Mouse (Mus musculus) cerebellum, adult 9-10 months (tissue): ENCODE results near the gene 4930539E08Rik.

ENCODE experiments used
- DNase-seq: peaks from one replicate; pipeline ENCODE4 v3.0.0; 2022

Gene 4930539E08Rik

DNA sequence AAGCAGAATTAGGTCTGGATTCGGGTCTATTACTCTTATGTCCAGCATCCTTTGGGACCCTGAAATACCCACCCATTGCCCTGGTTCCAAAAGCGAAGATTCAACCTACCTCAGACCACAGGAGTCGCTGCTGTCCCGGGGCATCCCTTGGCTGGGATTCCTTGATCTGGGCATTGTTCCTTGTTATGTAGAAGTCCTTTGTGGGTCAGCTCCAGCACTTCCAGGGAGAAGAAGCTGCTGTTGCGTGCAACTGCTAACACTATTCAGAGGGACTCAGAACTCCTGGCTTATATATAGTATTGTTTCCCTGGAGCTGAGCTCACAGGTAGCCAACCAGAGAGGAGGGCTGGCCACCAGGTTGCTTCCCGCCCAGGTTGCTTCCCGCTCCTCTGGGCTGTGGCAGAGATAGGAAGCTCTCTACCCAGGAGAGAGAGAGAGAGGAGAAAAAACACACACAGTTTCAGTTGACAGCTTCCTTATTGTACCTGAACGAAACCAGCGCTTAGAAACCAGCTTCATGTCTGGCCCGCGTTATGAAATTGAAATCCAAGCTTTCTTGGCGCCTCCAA lies at the start of gene 4930539E08Rik:
Gene 4930539E08Rik (minus strand): TSS at position 265 of the 569 bp plus-strand sequence.
- DNase-seq, result no peak

DNA sequence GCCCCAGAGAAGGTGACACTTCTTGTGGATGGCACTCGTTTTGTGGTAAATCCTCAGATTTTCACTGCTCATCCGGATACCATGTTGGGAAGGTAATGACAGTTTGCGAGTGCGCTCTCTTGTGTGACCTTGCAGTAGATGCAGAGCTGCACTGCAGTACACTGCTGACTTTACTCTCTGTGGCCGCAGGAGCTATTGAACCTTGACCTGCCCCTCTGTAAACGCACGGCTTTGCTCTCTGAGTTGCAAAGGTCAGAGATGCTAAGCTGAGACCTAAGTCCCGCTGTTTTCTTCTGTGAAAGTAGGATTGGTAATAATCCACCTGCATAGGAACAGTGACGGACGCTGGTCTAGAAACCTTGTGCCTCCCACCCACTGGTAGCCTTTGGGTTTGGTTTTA lies 46.5 kb upstream of the 4930539E08Rik start:
- DNase-seq, result no peak

DNA sequence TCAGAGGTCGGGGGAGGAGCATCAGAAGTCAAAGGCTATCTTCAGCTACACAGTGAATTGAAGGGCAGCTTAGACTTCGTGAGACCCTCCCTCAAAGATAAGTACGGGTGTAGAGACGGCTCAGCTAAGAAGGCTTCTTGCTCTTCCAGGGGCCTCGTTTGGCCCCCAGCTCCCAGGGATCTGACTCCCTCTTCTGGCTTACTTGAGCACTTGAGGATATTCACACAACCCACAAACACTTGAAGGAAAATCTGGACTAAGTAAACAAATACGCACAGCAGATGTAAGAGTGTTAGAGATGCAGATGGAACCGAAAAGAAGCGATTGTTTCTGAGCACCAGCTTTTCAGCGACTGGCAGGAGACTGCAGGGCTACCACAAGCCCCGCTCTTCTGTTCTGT lies 45.5 kb upstream of the 4930539E08Rik start:
- no peak for DNase-seq

DNA sequence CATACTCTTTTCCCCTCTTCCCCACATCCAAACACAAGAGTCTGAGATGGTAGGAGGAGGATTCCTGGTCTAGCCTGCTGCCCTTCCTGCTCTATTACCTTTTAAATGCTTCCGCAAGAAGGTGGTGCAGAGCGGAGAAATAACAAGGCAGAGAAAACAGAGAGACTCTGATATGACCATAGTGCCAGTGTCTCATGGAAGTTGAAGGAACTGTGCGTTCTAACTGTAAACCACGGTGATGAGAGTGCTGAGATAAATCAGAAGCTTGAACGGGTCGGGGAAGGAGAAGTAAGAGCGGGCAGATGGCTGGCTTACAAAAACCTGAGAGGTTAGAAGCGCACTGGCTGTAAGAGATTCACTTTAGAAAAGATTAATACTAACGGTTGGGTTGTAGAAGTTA lies 39.3 kb upstream of the 4930539E08Rik start:
- DNase-seq, result no peak

DNA sequence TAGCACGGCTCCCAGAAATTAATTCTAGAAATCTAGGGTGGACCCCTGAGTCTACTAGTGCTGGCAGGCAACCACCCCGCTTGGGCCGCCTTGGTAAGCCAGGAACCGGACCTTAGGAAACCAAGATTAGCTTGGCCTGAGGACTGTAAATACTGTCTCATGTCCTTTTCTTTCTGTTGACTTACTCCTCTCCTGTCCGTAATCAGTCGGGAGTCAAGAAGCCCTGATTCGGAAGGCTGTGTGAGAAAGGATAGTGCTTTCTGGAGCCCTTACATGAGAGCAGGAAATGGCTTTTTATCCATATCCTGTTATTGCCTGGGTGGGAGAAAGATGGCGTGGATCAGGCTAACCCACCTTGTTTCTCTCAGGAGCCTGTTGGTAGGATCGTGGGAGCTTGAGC lies 38.1 kb upstream of the 4930539E08Rik start:
- no peak for DNase-seq

DNA sequence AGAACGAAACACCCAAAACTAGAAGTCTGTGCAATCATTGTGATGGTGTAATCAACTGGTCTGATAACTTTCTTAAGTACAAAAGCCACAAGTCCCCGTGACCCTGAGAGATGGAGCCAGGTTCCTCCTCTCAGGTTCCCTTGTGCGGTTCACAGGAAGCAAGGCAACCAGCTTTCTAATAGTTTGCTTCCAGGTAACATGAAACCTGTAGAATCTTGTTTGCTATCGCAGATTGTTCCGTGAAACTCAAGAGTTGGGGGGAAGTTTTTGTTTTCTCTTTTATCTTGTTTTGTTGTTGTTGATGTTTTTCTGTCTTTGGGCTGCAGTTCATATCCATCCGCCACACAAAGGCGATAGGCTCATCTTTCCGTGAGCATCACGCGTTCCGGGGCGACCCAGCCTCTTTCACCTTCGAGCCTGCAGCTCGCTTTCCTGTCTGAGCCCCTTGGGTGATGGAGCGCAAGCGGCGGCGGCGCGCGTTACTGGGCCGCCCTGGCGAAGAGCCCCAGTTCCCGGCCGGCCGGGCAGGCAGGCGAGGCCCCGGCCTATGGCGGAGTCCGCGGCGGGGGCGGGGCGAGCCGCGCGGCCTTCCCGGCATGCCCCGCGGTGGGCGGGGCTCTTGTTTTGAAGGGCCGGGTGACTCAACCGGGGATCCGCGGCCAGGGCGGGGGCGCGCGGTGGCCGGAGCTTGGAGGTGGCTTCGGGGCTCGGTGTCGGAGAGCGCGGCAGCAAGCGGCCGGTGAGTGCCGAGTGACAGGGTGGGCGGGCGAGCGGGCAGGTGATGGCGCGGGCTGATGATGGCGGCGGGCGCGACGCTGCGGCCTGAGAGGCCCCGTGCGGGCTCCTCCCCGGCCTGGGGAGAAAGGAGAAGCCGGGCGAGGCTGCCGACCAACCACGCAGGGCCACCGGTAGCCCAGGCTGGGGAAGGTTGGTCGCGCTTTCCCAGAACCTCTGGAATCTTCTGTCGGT lies 37.0 kb upstream of the 4930539E08Rik start, which contains the start of gene Kctd20:
Gene Kctd20 (plus strand): TSS at position 120 of the 969 bp plus-strand sequence.
- DNase-seq, result peak; percentile 95

DNA sequence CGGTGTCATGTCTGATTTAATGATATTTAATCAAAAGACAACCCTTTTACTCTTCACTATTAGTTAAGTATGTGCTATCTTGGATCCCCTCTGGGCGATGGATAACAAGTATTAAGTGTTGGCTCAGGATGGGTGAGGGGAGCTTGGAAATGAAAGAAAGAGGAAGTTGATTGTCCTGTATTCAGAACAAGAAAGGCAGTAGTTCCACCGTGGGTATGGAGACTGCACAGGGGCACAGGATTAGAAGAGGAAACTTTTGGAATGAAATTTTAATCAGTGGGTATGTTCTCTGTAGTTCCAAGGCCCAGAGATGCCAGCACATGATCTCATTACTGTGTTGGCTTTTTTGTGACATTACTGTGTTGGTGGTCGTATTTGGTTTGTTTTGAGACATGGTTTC lies 35.6 kb upstream of the 4930539E08Rik start:
- DNase-seq, result no peak

DNA sequence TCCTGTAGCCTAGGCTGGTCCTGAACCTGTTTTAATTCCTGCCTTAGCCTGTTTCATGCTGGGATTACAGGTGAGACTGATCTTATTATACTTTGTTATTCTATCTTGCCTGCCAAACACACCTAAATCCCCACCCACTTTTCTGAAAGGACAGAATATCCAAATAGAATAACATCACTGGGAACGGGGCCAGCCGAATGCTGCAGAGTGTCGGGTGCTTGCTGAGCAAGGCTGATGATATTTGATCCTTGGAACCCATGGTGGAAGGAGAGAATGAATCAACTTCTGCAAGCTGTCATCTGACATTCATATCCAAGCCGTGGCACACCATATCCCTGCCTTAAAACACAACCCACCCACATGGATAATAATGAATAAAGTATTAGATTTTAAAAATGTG lies 33.5 kb upstream of the 4930539E08Rik start:
- DNase-seq, result no peak

DNA sequence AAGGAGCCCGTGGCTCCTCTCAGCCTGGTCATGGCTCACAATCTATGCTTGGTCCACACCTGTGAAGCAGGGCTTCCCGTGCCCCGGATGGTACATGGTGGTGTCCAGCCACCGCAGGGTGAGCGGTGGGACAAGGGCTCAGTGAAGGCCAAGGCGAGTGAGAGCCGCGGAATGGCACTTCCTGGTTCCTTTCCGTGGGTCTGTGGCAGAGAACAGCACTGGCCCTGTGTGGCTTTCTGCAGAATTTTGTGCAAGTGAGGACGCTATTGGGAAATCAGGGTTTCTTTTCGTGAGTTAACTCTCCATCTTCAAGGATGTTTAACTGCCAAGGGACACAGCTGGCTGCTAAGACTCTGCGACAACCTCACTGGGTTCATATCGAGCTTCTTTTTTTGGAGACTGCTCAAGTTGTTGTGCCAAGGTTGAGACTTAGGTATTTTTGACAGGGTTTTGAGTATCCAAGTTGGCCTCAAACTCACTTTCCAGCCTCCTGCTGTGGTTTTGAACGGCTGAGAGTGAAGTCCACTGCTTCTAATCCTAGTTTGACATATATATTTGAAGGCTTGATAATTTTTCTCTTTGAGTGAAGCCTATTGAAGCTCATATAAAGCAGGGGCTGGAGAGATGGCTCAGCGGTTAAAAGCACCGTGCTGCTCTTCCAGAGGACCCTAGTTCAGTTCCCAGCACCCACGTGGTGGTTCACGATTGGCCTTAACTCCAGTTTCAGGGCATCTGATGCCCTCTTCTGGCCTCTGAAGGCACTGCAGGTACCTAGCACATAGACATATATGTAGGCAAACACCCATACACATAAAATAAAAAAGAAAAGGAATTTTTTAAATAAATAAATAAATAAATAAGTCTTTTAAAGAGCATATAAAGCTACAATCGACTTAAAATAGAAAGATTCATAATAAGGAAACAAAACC lies 32.2 kb upstream of the 4930539E08Rik start:
- no peak for DNase-seq

DNA sequence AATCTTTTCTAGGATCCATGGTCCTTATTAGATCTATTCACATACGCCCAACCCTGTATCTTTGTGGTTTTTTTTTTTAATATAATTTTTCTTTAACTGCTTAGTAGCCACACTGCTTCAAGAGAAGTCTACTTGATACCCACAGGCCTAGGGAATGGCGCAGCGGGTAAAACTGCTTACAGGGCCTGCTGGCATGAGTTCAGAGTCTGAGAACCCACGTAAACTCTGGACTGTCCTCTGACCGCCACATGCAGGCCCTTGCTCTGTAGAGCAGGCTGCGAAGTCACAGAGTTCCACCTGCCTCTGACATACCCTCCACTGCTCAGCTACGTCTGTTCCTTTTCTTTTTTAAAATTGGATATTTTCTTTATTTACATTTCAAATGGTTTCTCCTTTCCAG lies 29.4 kb upstream of the 4930539E08Rik start:
- no peak for DNase-seq

DNA sequence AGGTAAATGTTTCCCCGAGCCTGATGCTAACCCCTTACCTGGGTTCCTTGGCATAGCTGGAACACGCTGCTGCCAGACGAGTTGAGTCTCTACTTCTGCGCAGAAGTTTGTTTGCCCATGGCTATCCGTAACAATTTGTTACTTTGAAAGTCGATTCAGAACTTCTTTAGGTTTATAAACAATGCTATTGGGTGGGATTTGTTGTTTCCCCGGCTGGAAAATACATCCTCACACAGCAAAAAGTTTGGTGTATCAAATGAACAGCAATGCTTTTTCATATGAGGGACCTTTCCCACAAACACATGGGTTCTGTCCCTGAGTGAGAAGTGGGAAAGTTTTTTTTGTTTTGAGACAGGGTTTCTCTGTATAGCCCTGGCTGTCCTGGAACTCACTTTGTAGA lies 28.6 kb upstream of the 4930539E08Rik start, which contains the start of gene Pxt1:
Gene Pxt1 (minus strand): TSS at position 101 of the 400 bp plus-strand sequence.
- no peak for DNase-seq

DNA sequence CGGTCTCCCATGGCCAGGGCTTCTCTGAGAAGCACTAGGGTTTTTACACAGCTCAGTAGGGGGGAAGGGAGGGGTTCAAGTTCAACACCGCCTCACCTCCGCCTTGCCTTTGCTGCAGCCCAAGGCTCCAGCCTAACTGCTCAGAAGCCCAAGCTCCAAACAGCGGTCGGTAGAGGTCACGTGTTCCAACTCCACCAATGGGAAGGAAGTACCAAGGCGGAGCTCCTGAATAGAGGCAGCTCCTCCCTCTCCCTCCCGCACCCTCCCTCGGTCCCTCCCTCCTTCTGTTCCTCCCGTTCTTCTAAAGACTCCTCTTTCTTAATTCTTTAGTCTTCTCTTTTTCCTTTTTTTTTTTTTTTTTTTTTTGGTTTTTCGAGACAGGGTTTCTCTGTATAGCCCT lies 27.0 kb upstream of the 4930539E08Rik start:
- DNase-seq, result no peak

DNA sequence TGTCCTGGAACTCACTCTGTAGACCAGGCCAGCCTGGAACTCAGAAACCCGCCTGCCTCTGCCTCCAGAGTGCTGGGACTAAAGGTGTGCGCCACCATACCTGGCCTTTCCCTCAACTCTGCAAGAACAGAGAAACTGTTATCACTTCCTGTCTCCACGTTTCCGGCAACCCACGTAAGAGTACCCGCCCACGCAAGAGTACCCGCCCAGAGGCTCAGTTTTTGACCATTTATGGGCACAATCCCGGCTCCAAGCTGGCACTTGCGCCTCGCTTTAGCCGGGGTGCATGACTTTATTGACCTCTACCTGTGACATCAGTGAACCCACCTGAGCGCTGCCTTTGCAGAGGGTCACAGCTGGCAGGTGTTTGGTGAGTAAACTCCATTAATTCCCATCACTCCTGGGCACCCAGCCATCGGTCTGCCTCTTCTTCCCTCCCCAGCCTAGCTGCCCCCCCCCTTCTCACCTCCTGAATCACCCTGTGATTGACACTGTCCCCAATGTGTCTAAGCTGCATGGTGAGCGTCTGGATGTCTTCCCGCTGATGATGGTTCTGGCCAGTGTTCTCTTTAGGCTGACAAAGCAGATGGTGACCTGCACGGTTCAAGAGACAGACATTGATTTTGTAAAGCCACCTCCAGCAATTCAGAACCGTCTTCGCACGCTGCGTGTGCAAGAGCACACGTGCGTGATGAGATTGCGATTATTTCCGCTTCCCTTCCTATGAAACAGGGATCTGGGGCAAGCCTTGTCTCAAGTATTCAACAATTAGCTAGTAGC lies 25.8 kb upstream of the 4930539E08Rik start:
- peak; percentile 41 for DNase-seq

DNA sequence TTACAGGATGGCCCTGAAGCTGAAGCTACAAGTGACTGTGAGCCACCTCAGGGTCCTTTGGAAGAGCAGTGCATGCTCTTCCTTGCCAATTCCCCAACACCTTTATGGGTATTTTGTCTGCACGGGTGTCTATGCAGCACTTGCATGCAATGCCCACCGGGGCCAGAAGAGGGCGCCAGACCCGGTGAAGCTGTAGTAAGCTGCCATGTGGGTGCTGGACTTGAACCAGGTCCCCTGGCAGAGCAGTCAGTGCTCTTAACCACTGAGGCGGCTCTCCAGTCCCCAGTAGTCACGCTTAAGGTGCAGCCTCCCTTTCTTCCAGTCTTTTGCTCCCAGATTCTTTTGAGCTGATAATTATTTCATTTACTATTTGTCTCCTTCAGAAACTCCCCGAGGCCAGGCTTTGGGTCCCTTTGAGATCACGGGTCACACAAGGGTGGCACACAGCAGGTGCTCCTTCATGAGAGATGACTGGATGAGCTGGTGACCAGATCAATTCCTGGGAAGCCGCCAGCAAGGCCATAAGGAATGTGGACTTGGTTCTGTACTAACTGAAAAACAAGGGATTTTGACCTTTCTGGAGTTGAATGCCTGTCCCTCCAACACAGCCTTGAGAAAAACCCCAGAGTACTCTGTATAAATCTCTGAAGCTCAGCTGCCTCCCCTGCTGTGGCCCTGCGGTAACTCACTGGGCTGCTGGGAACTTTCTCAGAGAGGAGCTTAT lies 21.7 kb upstream of the 4930539E08Rik start:
- DNase-seq, result no peak

DNA sequence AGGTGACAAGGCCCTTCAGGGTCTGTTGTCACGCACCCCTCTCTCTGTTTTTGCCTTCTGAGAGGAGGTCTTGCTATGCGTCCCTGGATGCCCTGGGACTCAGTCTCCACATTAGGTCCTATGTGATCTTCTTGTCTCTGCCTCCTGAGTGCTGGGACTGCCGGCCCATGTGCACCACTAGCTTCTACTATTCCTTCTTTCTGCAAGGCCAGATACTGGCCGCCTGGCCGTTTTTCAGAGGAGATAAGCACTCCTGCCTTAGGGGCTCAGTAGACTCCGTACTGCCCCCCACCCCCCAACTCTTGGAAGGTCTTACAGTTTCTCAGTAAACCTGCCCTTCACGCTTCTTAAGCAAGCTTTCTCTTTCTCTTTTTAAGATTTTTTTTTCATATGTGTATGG lies 21.0 kb upstream of the 4930539E08Rik start:
- no peak for DNase-seq

DNA sequence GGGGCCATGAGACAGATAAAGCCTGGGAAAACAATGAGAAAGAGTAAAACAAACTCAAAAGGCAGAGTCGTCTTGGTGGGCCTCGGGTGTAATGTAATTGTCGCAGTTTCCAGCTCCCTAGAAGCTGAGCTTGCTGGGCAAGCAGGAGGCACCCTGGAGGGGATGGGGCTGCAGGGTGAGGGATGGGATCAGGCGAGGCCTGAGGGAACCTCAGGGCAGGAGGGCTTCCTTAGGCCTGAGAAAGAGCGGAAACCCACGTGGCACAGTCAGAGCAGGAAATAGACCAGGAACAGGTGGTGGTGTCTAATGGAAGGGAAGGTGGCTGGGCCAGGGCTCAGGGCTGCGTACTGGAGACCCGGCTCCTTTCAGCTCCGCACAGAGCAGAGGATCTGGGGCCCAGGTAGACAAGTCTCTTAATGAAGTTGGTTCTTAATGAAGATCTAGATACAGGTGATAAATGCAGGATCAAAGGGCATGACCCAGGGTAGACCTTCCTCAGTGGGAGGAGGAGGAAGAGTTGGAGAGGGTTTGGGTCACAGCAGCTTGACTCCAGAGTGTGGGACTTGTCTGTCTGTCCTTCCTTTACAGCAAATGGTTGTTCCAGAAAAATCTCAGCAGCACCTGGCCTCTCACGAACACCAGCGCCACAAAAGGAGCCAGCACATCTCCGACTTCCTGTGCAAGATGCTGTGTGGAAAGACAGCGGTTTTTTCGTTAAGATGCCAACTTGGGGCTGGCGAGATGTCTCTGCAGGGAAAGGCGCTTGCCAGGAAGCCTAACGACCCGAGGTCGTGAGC lies 19.2 kb upstream of the 4930539E08Rik start:
- no peak for DNase-seq

DNA sequence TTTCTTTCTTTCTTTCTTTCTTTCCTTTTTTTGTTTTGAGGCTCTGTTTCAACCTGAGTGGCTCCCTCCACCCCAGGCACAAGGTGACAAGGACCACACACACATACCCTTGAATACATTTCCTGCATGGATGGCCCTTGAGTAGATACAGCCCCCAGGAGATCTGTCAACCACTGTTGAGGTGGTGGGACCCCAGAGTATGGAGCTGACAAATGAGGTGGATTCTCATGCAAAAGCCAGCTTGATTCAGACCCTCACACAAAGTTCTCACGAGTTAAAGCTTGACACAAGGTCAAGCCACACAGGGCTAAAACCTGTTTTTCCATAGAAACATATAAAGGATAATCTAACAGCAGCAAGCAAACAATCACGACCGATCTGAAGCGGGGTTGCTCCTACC lies 17.1 kb upstream of the 4930539E08Rik start:
- DNase-seq, result no peak

DNA sequence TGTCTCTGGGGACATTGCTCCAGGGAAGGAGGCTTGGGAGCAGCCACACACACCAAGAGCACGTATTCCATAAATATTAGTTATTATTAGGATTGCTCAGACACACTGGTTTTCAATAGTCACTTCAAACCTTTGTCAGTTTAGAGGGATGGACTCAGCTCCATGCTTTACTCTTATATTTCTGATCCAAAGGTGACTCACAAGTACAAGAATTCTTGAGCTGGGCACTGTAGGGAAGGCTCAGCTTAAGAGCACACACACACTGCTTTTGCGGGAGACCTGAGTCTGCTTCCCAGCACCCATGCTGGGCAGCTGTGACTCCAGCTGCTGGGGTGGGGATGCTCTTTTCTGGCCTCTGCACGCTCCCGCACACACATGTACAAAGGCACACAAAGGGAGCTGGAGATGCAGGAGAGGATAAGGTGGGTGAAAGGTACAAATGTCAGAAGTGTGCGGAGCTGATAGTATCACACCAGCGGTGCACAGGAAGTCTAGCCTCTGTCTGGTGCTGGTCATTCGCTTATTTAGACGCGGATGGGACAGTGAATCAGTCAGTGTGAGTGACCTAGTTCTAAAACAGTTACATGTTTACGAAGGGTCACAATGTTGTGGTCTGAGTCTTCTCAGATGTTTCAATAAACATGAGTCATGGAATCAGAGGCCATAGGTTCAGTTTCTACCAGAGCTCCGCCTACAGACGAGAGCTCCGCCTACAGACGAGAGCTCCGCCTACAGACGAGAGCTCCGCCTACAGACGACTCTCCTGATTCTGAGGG lies 16.5 kb upstream of the 4930539E08Rik start:
- no peak for DNase-seq

DNA sequence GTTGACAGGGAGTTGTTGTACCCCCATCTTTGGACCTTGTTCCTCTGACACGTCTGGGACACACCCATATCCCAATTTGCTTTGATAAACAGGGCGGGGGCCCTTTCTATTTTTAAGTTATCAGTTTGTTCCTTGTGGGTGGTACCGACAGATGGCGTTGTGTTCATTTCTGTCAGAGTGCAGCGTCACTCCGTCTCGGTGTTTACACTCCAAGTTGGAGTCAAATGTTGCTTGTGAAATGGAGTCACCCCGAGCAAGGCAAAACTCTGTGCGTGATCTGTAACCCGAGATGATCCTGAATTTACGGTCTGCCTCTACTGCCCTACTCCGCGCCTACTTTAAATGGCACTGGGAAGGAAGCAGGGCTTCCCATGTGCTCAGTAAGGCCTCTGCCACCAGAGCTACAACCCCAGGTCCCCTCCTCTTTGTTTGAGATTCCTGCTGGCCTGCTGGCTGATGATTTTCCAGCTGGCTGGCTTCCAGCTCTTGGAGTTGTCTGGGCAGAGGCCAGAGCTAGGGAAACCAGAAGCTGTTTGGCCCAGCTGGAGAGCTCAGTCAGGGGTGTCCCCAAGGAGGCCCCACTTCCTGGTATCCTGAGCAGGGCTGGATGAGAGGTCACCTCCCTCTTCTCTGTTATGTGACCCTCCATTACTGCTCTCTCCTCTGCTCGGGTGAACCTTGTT lies 15.4 kb upstream of the 4930539E08Rik start:
- DNase-seq, result peak; percentile 26
